Mouse (Mus musculus) R1 (cell line): Measurements from ENCODE around the gene Myh6.

Source experiments
- DNase-seq: peaks from one replicate; pipeline ENCODE4 v3.0.0-alpha.2; 2018; ENCODE audit warnings: low read depth, low spot score

The Myh6 gene

GRCm38 (mm10) chr14:54892200-54892599 is 74.5 kb downstream of the Myh6 start, which contains the start of gene Pabpn1:
TSS of gene Pabpn1 (plus strand) at chr14:54892500.
- DNase-seq = no peak
